Mouse (Mus musculus): Measurements from ENCODE around the gene Cxcl2.

DNA sequence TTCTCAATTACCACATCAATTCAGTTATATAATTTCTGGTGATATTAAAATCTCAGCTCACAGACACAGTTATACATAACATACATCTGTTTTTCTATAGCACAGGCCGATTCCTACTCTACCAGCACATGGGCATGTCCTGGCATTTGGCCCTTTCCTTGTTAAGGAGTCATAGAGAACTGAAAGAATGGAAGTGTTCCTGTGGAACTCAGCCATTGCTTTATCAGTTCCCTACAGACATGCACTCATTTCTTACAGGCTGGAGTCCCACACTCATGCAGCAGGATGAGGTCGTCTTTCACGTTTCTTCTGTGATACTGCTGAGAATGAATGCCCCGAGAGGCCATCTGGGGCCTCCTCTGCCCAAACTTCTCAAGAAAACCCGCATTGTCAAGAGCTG lies 46.2 kb upstream of the Cxcl2 start:
- TF ChIP-seq CTCF (IDR thresholded peaks at IDR 0.05; ENCODE audit: extremely low read depth, insufficient read length, insufficient replicate concordance, low read depth, low read length) (no peak), POLR2A (IDR thresholded peaks at IDR 0.05; ENCODE audit: low read depth, low read length) (no peak)

Measured in small intestine, adult 2 months (tissue).